Mouse (Mus musculus): Measurements from ENCODE around the gene Clec5a. TPM values are rescaled to one million over a fixed set of nuclear protein-coding genes. Genes with fewer than 3 reads are reported as not detected.
"Not testable (repeated sequence)": the region's sequence is repeated elsewhere in the genome, so short reads cannot be mapped to it uniquely, and the experiment has no call there.

The Clec5a gene
- polyA plus RNA-seq, 1 experiment = not detected

DNA sequence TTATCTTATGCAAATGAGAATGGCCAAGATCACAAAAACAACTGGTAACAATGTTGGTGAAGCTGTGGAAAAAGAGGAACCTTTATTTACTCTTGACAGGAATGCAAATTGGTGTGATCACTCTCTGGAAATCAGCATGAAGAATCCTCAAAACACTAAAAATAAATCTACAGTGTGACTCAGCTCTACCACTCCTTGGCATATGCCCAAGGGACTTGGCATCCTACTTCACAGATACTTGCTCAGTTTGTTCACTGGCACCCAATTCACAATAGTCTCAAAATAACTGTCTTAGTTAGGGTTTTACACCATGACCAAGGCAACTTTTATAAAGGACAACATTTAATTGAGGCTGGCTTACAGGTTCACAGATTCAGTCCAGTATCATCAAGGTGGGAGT, 21.8 kb upstream of the Clec5a start:
- TF ChIP-seq CTCF (IDR thresholded peaks at IDR 0.05; ENCODE audit: control insufficient read depth, insufficient read depth, insufficient replicate concordance, low read depth, low read length) = no peak
- TF ChIP-seq POLR2A (IDR thresholded peaks at IDR 0.05; ENCODE audit: control insufficient read depth, low read depth, low read length) = no peak
- H3K4me3 ChIP-seq (ENCODE audit: control insufficient read depth, low read depth, low read length) = no peak overlapping the region

DNA sequence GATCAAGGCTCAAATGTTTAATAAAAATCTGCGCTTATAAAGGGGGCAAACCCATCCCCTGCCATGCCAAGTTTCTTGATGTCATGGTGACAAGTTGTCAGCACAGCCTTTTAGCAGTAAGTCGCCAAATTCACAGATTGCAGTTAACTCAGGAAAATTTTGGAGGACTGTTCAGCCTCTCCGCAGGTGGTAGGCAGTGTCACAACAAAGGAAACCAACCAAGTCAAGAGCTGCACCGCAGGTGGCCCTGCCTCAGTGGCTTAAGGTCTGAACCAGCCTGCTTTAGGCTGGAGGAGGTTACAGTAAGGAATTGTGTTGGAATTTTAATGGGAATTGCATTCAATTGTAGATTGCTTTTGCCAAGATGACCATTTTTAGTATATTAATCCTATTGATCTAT, 12.9 kb upstream of the Clec5a start:
- H3K27ac ChIP-seq (ENCODE audit: control insufficient read depth, insufficient read depth, low read depth, low read length); H3K36me3 ChIP-seq (ENCODE audit: control insufficient read depth, insufficient read depth, low read length); H3K4me1 ChIP-seq (ENCODE audit: control insufficient read depth, insufficient read depth, low read length); H3K4me3 ChIP-seq (ENCODE audit: control insufficient read depth, low read depth, low read length); H3K27me3 ChIP-seq (ENCODE audit: control insufficient read depth, insufficient read depth, low read length): not testable (repeated sequence)

More for the DNA sequence above, 21.8 kb upstream of the Clec5a start:
- Histone ChIP-seq H3K36me3 (ENCODE audit: control insufficient read depth, insufficient read depth, low read length) (no peaks in the 10 kb centered on the region), H3K4me1 (ENCODE audit: control insufficient read depth, insufficient read depth, low read length) (no peaks in the 10 kb centered on the region), H3K27me3 (ENCODE audit: control insufficient read depth, insufficient read depth, low read length) (no peaks in the 10 kb centered on the region), H3K27ac (ENCODE audit: control insufficient read depth, insufficient read depth, low read depth, low read length) (no peak overlapping the region)

DNA sequence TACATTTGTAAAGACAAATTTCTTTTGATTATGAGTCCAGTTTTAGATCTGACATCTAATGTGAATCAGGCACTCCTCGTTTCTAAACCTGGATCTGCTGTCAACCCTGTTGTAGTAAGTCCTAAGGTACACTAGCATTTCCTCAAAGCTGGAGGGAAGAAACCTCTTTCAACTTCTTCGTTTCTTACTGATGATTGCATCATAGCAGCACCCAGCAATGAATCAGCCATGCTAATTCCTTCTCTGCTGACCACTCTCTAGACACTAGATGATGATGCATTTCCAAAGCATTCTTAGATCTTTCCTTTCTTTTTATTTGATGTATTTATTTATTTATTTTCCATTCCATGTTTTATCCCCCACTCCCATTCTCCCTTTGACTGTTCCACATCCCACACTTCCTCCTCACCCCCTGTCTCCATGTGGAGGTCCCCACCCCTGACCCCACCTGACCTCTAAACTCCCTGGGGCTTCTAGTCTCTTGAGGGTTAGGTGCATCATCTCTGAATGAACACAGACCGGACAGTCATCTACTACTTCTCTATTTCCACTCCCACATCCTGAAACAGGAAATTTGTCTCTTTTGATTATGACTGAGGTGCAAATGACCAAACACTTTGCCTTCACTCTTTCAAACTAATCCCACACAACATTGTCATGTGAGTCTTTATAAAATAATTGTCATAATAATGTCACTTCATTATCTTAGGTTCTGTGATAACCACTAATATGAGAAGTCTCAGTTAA, 9.4 kb upstream of the Clec5a start:
- no peak for TF ChIP-seq POLR2A (IDR thresholded peaks at IDR 0.05; ENCODE audit: control insufficient read depth, low read depth, low read length)
- Histone ChIP-seq H3K4me1 (ENCODE audit: control insufficient read depth, insufficient read depth, low read length) (no peaks in the 10 kb centered on the region), H3K27me3 (ENCODE audit: control insufficient read depth, insufficient read depth, low read length) (no peaks in the 10 kb centered on the region), H3K36me3 (ENCODE audit: control insufficient read depth, insufficient read depth, low read length) (no peaks in the 10 kb centered on the region), H3K27ac (ENCODE audit: control insufficient read depth, insufficient read depth, low read depth, low read length) (no peak overlapping the region), H3K4me3 (ENCODE audit: control insufficient read depth, low read depth, low read length) (no peak overlapping the region)

DNA sequence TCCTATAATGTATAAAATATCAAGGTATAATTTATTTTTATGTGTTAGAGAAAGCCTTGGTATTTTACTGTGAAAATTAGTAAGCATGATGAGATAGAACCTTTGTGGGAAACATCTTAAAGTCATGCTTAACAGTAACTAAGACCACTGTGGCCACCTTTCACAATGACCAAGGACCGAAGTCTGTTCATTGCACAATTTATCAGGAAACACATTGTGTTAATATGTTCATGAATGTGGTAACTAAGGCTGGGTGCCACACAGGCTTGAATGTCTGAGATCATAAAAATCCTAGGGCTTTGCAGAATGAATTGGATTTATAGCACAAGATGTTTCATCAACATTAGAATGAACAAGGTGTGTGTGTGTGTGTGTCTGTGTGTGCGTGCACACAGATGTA, 2.7 kb upstream of the Clec5a start:
- Histone ChIP-seq H3K4me3 (ENCODE audit: control insufficient read depth, low read depth, low read length) (no peak overlapping the region), H3K4me1 (ENCODE audit: control insufficient read depth, insufficient read depth, low read length) (no peaks in the 10 kb centered on the region), H3K36me3 (ENCODE audit: control insufficient read depth, insufficient read depth, low read length) (no peaks in the 10 kb centered on the region), H3K27ac (ENCODE audit: control insufficient read depth, insufficient read depth, low read depth, low read length) (no peak overlapping the region), H3K27me3 (ENCODE audit: control insufficient read depth, insufficient read depth, low read length) (no peaks in the 10 kb centered on the region)
- TF ChIP-seq CTCF (IDR thresholded peaks at IDR 0.05; ENCODE audit: control insufficient read depth, insufficient read depth, insufficient replicate concordance, low read depth, low read length) (no peak), POLR2A (IDR thresholded peaks at IDR 0.05; ENCODE audit: control insufficient read depth, low read depth, low read length) (no peak)

DNA sequence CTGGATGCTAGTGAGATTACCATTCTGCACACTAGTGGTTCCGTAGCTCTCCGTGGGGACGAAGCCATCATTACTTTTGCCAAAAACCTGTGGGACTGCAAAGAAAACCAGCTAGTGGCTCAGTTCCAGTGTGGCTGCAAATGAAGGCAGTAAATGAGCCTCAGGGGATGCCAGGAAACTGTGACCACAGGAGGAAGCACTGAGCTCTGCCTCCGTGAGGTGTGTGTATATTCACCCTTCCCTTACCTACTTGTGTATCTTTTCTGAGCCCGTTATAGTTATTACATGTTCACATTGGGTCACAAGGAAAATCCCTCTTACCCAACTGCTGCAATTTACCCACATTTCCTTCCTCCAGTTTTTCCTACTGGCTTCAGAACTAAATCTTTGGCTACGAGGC, 1.3 kb downstream of the Clec5a start:
- H3K4me1 ChIP-seq (ENCODE audit: control insufficient read depth, insufficient read depth, low read length) = no peaks in the 10 kb centered on the region
- H3K27ac ChIP-seq (ENCODE audit: control insufficient read depth, insufficient read depth, low read depth, low read length) = no peak overlapping the region
- H3K36me3 ChIP-seq (ENCODE audit: control insufficient read depth, insufficient read depth, low read length) = no peaks in the 10 kb centered on the region
- no peak overlapping the region for H3K4me3 ChIP-seq (ENCODE audit: control insufficient read depth, low read depth, low read length)
- TF ChIP-seq CTCF (IDR thresholded peaks at IDR 0.05; ENCODE audit: control insufficient read depth, insufficient read depth, insufficient replicate concordance, low read depth, low read length) = no peak
- no peak for TF ChIP-seq POLR2A (IDR thresholded peaks at IDR 0.05; ENCODE audit: control insufficient read depth, low read depth, low read length)
- H3K27me3 ChIP-seq (ENCODE audit: control insufficient read depth, insufficient read depth, low read length) = no peaks in the 10 kb centered on the region

DNA sequence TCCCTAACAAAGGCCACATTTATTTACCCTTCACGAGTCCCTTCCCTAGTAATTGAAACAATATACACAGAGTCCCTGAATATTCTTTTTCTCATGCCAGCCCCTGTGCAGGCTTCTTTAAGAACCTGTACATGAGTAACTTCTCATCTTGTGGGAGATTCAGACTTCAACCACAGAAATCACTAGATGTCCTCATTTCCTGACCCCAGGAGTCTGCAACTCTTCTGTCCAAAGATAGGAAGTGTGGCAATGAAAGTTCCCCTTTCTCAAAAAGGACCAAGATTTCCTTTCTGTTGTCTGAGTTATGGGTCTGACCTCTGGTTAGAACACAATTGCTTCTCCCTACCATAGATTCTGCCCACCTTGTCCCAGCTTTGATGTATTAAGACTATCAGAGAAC, 9.3 kb downstream of the Clec5a start:
- no peak overlapping the region for H3K4me3 ChIP-seq (ENCODE audit: control insufficient read depth, low read depth, low read length)
- H3K27me3 ChIP-seq (ENCODE audit: control insufficient read depth, insufficient read depth, low read length) = no peaks in the 10 kb centered on the region
- TF ChIP-seq POLR2A (IDR thresholded peaks at IDR 0.05; ENCODE audit: control insufficient read depth, low read depth, low read length) (no peak), CTCF (IDR thresholded peaks at IDR 0.05; ENCODE audit: control insufficient read depth, insufficient read depth, insufficient replicate concordance, low read depth, low read length) (no peak)
- no peaks in the 10 kb centered on the region for H3K36me3 ChIP-seq (ENCODE audit: control insufficient read depth, insufficient read depth, low read length)
- H3K4me1 ChIP-seq (ENCODE audit: control insufficient read depth, insufficient read depth, low read length) = no peaks in the 10 kb centered on the region
- H3K27ac ChIP-seq (ENCODE audit: control insufficient read depth, insufficient read depth, low read depth, low read length) = no peak overlapping the region

DNA sequence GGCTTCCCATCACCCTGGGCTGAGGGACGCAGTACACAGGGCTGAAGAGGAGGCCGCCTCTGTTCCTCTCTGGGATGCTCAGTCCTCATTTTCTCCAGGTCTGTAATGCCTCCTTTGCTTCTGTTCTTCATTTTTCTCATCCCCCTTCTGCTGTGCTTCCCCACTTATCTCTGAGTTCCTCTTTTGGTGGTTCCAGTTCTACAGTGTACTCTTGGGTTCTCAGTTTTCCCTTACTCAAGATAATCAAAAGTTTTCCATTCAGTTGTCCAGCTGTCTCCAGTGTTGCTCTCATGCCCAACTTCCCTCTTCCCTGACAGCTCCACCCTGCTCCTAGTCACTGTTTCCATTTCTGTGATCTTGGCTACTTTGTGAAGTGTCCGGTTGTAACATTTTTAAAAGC, 12.0 kb downstream of the Clec5a start:
- Histone ChIP-seq H3K36me3 (ENCODE audit: control insufficient read depth, insufficient read depth, low read length) (no peaks in the 10 kb centered on the region), H3K4me1 (ENCODE audit: control insufficient read depth, insufficient read depth, low read length) (no peaks in the 10 kb centered on the region), H3K27ac (ENCODE audit: control insufficient read depth, insufficient read depth, low read depth, low read length) (no peak overlapping the region), H3K27me3 (ENCODE audit: control insufficient read depth, insufficient read depth, low read length) (no peaks in the 10 kb centered on the region), H3K4me3 (ENCODE audit: control insufficient read depth, low read depth, low read length) (no peak overlapping the region)
- no peak for TF ChIP-seq CTCF (IDR thresholded peaks at IDR 0.05; ENCODE audit: control insufficient read depth, insufficient read depth, insufficient replicate concordance, low read depth, low read length)
- no peak for TF ChIP-seq POLR2A (IDR thresholded peaks at IDR 0.05; ENCODE audit: control insufficient read depth, low read depth, low read length)

DNA sequence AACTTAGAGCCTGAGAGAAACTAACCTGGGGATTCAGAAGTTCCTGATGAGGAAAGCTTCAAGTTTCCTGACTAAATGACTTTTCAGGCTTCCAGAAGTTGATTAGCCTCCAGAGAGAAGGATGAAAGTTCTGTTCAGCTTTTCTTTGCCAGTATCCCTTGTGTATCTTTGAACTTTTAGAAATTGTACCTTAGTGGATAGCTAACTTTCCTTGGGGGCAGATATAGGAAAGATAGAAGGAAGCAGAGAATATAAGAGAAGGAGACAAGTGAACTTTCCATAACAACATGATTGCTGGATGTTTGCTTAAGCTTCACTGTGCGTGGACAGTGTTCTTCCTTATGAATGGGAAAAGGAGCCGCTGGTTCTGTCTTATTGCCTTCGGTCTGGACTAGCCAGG, 16.4 kb downstream of the Clec5a start, which contains the start of gene Olfr460:
TSS of gene Olfr460 (plus strand) at position 301 of the 400 bp plus-strand sequence.
- no peaks in the 10 kb centered on the region for H3K27me3 ChIP-seq (ENCODE audit: control insufficient read depth, insufficient read depth, low read length)
- H3K4me1 ChIP-seq (ENCODE audit: control insufficient read depth, insufficient read depth, low read length) = no peaks in the 10 kb centered on the region
- TF ChIP-seq POLR2A (IDR thresholded peaks at IDR 0.05; ENCODE audit: control insufficient read depth, low read depth, low read length) = no peak
- no peak for TF ChIP-seq CTCF (IDR thresholded peaks at IDR 0.05; ENCODE audit: control insufficient read depth, insufficient read depth, insufficient replicate concordance, low read depth, low read length)
- no peak within 1 kb of the TSS for H3K4me3 ChIP-seq (ENCODE audit: control insufficient read depth, low read depth, low read length)
- H3K36me3 ChIP-seq (ENCODE audit: control insufficient read depth, insufficient read depth, low read length) = no peaks in the 10 kb centered on the region
- no peak within 1 kb of the TSS for H3K27ac ChIP-seq (ENCODE audit: control insufficient read depth, insufficient read depth, low read depth, low read length)
